Mouse (Mus musculus) kidney, postnatal 14 days (tissue): ENCODE measurements around the gene 5430402E10Rik.
"Not testable (repeated sequence)": the region's sequence is repeated elsewhere in the genome, so short reads cannot be mapped to it uniquely, and the experiment has no call there.

ENCODE experiments used
- DNase-seq: peaks from one replicate; pipeline ENCODE4 v3.0.0; 2022; ENCODE audit warnings: mixed read lengths

Gene 5430402E10Rik

GRCm38 (mm10) chrX:77924962-77925361 is at the start of gene 5430402E10Rik:
Gene 5430402E10Rik, minus strand, starts transcription at chrX:77925062.
- not testable (repeated sequence) for DNase-seq

GRCm38 (mm10) chrX:77880033-77880432 is 44.8 kb downstream of the 5430402E10Rik start:
- peak; percentile 5 for DNase-seq
